Mouse (Mus musculus) large intestine, adult 2 months (tissue): ENCODE results near the gene Rictor. TPM values are rescaled to one million over a fixed set of nuclear protein-coding genes. Genes with fewer than 3 reads are reported as not detected.

ENCODE experiments used
- DNase-seq: peaks from one replicate; pipeline ENCODE4 v3.0.0-alpha.2; 2012; ENCODE audit warnings: low read depth, low spot score
- WGBS: fragments of 180-500 bp; shearing (Covaris S2); methylation state at CpG from one replicate; pipeline ENCODE4 v1.1.7; 2018; 5-methylcytosine and 5-hydroxymethylcytosine counted together
- polyA plus RNA-seq: library from polyadenylated mRNA; depleted of rRNA; stranded (reverse); fragments of >200 nt; gene quantifications from 2 replicates; pipeline ENCODE4 v1.2.3, GENCODE M21; 2012; rRNA removed

Gene Rictor
- polyA plus RNA-seq: 2.9 and 5.3 TPM in 2 replicates

DNA sequence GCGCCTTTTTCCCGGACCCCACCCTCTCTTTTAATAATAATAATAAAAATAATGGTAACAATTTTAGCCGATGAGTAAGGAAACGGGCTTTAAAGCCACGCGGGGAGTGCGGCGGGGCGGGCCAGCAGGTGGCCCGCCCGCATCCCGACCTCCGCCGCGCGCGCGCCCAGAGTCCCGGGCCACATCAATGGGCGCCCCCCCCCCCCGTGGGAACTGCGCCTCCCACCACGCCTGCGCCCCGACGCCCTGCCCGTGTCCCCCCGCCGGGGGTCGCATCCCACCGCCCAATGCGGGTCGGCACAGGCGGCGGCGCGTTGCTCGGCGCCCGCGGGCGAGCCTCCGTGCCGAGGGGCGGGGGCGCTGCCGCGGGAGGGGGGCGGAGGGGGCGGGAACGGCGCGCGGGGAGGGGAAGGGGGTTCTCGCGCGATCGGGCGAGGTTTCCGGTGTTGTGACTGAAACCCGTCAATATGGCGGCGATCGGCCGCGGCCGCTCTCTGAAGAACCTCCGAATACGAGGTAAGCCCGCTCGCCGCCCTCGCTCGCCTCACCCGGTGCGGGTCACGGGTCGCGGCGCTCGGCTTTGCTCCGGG lies at the start of gene Rictor:
Gene Rictor, plus strand, starts transcription at position 444 of the 590 bp plus-strand sequence.
- WGBS: under 1% methylated on average over 80 of the region's 82 CpGs
- DNase-seq: no peak

DNA sequence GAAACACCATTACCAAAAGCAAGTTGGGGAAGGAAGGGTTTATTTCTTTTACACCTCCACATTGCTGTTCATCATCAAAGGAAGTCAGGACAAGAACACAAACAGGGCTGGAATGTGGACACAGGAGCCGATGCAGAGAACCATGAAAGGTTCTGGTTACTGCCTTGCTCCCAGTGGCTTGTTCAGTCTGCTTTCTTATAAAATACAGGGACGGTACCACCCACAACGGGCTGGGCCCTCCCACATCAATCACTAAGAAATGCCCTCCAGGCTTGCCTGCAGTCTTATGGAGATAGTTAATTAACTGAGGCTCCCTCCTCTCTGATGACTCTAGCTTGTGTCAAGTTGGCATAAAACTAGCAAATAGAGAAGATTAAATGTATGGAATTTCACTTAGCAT lies 46.2 kb upstream of the Rictor start:
- no peak for DNase-seq
- 36% methylated on average over 3 of the region's 3 CpGs for WGBS

DNA sequence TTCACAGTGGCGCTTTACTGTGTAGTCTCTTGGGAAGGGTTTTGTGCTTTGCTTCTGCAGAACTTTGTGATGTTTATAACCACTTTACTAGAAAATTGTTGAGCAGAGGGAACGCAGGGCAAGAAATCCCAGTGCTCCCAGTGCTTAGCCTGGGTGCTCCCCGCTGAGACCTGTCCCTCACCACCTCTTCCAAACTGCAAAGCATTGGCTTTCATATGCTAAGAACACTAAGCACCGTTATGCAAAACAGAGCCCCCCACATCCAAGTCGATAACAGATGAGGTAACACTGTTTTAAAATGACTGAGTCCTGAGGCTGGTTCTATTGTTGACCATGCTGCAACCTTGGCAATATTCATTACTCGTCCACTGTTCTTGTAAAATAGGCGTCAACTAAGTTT lies 44.2 kb upstream of the Rictor start:
- 73% methylated on average over 7 of the region's 7 CpGs for WGBS
- no peak for DNase-seq

DNA sequence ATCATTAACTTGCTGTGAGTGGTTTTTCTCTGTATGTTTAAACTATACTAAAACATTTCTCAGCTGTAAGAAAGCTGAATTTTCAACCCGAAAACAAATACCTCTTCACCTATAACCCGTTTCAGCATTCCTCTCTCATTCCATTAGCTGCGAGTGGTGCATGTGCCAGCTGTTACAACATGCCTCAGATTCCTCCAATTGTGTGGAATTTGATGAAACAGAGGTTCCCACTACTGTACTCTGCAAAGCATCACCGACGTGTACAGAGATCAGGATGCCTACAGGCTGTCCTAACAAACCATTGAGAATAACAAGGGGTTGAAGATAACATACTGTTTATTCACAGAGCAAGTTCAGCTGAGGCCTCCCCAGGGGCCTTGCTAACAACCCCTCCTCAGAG lies 42.1 kb upstream of the Rictor start:
- WGBS: 25% methylated on average over 5 of the region's 5 CpGs
- DNase-seq: no peak

DNA sequence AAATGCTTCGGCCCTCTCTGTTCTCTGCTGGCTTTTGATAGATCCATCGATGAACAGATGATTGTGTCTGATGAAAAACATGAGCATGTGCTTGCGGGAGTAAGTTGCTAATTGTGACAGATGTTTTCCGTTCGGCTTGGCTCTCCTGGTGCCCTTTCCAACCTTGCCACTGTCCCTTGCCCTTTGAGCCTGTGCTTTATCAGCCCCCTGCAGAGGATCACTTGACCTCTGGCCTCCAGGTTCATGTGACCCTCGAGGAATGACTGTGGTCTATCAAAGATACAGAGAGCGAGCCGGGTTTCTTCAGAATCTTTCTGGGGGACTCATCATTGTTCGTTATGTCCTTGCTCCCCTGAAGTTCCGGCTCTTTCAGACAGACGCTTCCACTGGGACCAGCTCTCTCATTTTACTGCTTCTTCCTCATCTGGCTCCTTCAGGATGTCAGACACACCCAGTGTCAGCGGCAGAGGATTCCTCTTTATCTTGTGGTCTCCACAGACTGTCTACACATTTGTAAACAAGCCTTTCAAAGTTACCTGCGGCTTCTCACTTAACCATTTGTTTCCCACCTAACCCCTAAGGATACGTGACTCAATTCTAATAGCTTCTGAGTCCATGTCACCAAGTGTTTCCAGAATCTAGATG lies 39.3 kb upstream of the Rictor start:
- 40% methylated on average over 14 of the region's 14 CpGs for WGBS

DNA sequence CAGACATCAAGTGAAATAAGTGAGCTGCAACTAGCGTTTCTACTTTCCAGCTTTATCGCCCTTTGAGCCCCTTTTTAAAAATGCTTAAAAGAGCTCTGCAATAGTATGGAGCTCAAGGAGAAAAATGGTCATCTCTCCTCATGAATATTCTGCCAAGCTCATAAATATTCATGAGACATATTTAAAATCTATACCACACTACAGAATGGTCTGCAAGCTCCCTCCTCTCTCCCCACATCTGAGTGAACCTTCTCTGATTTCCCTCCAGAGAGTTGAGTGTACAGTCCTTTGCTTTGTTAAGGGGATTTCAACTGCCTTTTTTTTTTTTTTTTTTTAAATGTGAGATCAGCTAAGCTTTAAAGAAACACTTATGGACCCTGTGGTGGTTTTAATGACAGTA lies 29.7 kb upstream of the Rictor start:
- DNase-seq: no peak
- 83% methylated on average over 2 of the region's 2 CpGs for WGBS

More for the DNA sequence above, 39.3 kb upstream of the Rictor start:
- DNase-seq: no peak

DNA sequence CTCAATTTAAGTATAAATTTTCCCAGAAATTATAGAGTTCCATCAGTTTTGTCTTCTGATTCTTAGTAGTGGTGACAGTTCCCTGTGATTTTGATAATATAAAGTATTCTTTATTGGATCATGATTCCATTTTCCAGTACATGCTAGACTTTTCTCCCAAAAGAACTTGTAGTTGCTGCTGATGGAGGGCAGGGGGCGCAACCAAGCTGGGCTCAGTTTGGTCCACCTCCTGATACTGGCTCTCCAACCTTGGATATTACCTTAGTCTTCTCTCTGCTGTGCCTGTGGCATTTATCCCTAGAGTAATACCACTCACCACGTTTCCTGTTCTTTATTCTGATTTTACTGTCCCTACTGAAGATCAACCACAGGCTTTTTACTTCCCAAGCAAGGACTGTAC lies 6.0 kb upstream of the Rictor start:
- 57% methylated on average over 2 of the region's 2 CpGs for WGBS
- no peak for DNase-seq

DNA sequence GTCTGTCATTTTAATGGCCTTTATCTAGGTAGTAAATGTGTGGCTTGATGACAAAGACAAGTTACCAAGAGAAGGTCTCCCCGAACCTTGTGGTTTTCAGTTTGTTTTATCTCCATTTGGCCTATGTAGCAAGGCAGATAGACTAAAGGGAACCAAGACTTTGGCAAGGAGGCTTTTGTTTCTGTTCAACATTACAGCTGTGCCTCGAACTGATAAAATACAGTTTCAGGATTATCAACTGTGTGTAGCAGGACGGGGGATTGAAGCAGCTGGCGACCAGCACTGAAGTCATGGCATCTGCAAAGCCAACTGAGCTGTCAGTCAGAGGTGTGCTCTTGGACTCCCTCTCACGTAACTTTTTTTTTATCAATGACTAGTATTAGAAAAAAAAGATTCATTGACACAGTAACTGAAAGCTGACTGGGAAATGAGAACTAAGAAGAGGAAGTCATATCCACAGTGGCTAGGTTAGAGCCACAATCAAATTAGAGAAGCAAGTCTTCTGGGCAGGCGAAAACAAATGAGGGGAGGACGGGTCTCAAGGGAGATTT lies 2.8 kb upstream of the Rictor start:
- DNase-seq: no peak
- 64% methylated on average over 7 of the region's 7 CpGs for WGBS

DNA sequence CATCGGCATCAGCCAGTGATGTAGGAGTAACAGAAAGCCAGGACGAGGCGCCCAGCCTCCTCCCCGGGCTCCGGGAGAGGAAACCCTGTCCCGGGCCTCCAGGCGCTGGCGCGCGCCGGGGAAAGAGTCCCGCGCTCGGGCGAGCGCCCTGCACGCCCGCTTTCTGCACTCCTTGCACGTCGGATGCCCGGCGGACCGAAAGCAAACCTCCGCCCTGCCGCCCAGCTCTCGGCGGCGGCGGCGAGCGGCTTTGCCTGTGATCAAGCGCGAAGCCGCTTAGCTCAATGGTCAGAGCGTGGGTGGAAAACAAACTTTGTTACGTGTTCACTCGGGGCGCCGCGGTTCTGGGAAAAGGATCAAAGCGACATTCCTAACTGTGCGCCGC lies 636 bp upstream of the Rictor start:
- no peak for DNase-seq
- WGBS: under 1% methylated on average over 43 of the region's 43 CpGs

DNA sequence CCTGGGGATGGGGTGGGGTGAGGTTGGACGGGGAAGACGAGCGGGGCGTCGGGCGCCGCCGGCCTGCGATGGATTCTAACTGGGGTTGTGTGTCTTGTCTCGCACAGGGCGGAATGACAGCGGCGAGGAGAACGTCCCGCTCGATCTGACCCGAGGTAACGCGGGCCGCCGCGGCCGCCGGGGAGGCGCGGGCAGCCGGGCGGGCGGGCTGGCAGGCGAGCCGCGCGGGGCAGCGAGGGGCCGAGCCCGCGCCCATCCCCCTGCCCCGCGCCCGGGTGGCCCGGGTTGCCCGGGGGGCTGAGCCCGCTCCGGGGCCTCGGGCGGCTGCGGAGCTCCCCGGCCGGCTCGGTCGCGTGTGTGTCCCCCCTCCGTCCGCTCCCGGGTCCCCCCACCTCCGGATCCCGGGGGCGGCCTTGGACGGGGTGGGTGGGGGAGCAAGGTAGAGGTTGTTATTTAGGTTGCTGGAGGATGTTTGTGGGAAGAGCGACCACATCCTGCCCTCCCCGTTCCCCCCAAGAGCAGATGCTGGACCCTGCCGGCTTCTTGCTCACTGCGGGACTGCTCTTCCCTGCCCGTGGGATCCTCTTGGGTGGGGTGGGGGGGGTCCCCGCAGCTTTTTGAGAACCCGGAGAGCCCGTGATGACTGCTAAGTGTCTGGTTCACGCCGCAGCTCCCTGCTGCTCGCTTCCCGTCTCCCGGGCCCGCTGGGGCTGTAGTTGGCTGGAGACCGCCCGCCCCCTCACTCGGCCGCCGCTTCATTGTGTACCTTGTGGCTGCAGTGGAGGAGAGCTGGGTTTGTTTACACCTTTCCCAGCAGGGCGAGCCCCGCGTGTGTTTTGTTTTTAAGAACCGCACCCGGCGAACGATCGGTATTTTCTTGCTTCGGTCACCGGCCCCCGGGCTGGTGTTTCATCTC lies 605 bp downstream of the Rictor start:
- under 1% methylated on average over 84 of the region's 89 CpGs for WGBS
- DNase-seq: no peak

DNA sequence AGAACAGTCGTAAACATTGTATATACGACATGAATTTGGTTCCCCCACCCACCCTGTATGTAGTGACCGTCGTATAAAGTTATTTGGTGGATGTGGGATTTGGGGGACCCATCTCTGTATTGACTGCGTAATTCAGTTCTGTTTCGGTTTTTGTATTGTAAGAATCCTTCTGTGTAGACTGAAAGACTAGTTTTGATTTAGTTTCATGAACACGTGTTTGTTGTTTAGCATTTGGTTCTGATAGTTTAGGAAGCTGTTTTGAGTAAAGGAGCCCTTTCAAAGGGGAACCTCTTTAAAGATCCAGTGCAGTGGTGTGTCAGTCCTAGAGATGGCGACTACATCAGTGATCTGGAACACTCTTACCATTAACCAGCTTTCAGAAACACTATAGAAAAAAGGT lies 1.4 kb downstream of the Rictor start:
- WGBS: 32% methylated on average over 8 of the region's 8 CpGs
- no peak for DNase-seq

DNA sequence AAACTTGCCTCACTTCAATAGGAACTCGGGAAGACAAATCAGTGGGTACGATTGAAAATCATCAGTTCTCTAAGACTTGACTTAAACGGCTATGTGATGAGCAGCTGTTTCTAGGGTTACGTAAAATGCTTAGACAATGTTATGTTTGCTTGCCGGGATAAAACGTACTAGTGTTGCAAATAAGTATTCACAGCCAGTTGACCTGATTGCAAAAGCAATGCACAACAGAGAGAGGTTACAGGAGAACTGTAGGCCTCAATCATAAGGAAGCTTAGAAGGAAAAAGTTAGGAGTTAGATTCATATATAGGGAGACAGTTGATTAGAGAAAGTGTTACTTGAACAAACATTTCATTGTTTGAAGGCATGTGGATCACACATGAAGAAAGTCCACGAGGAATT lies 2.2 kb downstream of the Rictor start:
- no peak for DNase-seq
- WGBS: 55% methylated on average over 7 of the region's 7 CpGs

DNA sequence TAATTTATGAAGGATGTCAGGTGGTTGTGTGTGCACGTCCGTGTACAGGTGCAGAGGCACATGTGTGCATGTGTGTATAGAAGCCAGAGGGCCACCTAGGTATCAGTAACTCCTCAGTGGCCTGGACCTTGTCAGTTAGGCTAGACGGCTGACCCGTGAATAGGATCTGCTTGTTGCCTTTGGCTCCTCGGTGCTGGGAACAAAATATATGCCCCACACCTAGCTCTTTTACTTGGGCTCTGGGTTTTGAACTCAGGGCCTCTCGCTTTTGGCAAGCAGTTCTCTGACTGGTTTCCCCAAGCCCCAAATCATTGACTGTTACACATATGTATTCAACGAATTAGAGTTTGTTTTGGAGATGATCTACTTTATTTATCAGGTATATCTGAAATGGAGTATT lies 3.0 kb downstream of the Rictor start:
- WGBS: 81% methylated on average over 7 of the region's 7 CpGs
- DNase-seq: no peak

DNA sequence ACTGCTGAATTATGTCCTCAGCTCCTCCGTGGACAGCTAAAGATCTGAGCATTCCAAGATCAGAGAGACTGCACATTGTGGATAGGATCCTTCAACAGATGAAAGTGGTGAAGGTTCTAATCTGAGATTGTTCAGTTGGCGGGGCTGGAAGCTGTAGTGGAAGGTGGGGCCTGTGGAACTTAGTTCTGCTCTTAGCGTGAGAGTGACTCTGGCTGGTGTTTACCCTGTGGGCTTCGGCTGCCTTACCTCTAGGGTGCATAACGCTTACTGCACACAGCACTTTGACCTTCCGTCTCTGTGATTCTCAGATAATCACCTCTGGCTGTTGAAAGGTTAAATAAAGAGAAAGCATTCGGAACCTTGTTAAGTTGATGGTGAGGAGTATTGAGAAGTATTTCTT lies 6.6 kb downstream of the Rictor start:
- WGBS: 26% methylated on average over 7 of the region's 7 CpGs
- DNase-seq: no peak

DNA sequence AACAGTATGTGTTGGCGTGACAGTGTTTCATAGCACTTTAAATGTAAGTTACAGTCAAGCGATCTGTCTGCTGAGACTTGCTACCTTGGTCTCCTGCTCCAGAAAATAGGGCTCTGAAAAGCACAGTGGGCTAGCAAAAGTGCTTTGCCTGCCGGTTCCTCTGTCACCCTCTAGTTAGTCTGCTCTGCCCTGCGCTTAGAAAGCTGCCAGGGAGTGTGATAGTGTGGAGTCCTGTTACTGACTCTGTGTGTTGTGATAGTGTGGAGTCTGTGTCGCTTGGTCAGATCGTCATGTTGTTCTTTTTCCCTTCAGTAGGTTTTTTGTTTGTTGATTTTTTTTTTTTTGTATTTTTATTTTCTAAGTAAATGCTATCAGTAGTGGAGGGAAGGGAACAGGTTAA lies 7.1 kb downstream of the Rictor start:
- 68% methylated on average over 6 of the region's 6 CpGs for WGBS
- DNase-seq: no peak

DNA sequence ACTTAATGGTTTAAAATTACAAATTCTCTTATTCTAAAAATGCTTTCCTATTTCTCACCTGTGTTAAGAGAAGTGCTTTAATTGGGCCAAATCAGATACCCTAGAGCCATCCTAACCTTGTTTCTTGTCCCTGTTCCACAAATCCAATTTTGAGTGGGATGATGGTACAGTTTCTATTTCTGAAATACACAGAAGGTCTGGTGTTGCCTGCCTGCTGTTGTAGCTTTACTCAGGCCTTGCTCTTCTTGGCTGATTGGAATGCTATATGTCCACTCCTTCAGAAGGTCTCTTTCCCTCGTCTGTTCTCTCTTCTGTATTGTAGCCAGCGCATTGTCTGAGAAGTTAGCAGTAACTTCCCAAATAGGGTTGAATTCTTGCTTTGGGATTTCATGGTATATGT lies 13.2 kb downstream of the Rictor start:
- WGBS: 78% methylated on average over 2 of the region's 2 CpGs
- DNase-seq: no peak

DNA sequence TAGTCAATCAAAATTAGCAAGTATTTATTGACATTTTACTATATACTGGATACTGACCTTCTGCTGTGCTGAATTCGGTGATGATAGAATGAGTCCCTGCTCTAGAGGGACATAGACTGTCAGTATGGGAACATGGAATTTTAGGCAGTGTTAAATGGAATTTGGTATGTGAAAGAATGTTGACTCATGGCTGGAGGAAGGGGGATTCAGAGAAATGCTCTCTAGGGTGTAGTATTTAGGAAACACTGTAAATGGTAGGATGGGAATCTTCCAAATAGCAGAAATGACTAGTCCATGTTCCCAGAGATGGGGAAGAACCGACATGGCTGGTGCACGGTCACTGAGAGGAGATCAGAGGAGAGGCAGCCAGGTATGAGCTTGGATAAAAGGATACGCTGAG lies 13.6 kb downstream of the Rictor start:
- no peak for DNase-seq
- 82% methylated on average over 4 of the region's 4 CpGs for WGBS

DNA sequence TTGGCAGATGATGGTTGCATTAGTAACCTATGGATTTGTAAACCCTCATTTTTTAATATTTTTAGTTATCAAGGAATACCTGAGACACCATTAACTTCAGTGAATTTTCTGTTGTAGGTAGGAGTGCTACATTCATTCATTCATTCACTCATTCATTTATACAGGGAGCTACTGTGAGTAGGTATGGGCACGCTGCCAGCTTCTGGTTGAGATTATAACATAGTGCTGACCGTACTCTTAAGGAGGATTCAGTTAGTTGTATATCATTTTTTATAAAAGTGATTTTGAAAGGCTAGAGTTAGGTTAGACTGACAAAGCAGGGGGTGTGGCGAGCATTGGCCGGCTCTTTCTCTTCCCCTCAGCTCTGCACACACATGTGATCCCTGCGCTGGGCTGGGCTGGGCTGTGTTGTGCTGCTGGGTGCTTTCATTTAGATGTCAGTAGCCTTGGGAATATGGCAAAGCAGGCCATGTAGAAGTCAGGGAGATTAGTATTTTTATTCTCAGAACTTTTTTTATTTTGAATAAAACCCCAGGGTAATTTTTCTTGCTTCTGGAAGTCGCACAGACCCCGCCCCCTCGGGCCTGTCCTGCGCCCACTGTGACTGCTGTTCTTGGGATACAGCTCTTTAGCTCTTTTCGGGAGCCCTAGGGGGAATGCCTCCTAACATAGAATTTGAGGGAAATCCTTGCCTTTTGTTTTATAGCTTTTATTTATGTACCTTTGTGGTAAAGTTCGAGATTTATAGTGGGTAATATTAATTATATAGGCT lies 14.4 kb downstream of the Rictor start:
- 80% methylated on average over 11 of the region's 11 CpGs for WGBS
- DNase-seq: no peak

DNA sequence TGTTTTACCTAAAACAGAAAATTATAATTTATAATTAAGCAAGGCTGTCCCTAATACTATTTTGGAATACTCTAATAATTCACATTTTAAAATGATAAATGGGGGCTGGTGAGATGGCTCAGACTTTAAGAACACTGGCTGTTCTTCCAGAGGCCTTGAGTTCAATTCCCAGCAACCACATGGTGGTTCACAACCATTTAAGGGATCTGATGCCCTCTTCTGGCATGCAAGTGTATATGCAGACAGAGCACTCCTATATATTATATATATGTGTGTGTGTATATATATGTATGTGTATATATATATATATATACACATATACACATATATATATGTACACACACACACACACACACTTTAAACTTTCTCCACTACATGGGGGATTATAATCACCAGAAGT lies 15.2 kb downstream of the Rictor start:
- DNase-seq: no peak

DNA sequence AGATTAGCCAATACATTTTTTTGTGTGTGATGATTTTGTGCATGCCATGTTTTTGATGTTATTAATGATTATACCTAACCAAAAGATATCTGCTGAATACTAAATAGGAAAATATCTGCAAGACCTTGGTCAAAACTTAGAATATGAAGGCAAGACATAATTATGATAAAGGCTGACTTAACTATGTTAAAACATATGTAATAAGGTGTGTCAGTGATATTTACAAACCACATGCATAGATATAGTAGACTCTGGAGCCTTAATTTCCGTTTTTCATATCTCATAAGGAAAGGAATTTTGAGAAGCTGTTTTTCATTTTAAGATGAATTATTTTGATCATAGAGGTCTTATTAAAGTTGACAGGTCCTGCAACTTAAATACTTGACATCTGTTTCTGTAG lies 16.3 kb downstream of the Rictor start:
- WGBS: 63% methylated on average over 1 of the region's 1 CpGs

More for the DNA sequence above, 16.3 kb downstream of the Rictor start:
- DNase-seq: no peak
